Mouse (Mus musculus): ENCODE data around the gene Nenf.

DNA sequence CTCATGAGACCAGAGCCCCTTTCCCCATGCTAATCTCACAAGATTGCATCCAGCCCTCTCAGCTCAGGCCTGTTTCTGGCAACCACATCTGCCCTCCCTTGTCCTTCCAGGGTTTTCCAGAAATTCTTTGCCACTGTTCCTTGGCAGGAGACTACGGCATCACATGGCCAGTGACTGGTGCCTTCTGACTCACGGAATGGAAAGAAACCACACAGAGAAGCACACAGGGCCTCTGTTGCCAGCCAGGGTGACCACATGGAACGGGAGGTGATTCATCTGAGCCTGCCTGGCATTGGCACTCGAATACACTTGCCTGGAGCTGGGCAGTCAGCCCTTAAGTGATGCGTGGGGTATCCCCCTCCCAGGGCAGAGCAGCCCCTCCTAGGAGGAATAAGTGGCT, 25.6 kb downstream of the Nenf start:
- no peak for TF ChIP-seq POLR2A (IDR thresholded peaks at IDR 0.05; ENCODE audit: insufficient read depth, low read depth, low read length)
- no peak for TF ChIP-seq CTCF (IDR thresholded peaks at IDR 0.05; ENCODE audit: insufficient read depth, low read depth, low read length)
